Mouse (Mus musculus) megakaryocyte progenitor cell, adult 5-6 weeks (primary cell): ENCODE data around the gene Arhgef2. TPM values are rescaled to one million over a fixed set of nuclear protein-coding genes. Genes with fewer than 3 reads are reported as not detected.
"Not testable (repeated sequence)": the region's sequence is repeated elsewhere in the genome, so short reads cannot be mapped to it uniquely, and the experiment has no call there.

Source experiments
- ATAC-seq: replicated peaks from 2 replicates; pipeline ENCODE4 v1.8.0; 2016; ENCODE audit warnings: mild to moderate bottlenecking, moderate TSS enrichment, inconsistent platforms; ENCODE audit not compliant: poor library complexity
- total RNA-seq, 2 experiments: library from RNA; stranded (forward) in 1 of 2; stranded (reverse) in 1 of 2; fragments of 157-497, 149-512 nt in 1 of 2; fragments of 200-1000 nt in 1 of 2; gene quantifications; 2 replicates each; pipeline versions ENCODE4 v1.2.3 to v1.2.4; 2015 to 2017

Arhgef2 gene
- total RNA-seq (2015) = 94.1 and 112 TPM in 2 replicates
- total RNA-seq (2017) = 55.7 and 88.3 TPM in 2 replicates

- not testable (repeated sequence) for ATAC-seq
These were observed at the start of gene Arhgef2 for GRCm38 (mm10) chr3:88605666-88606065. Gene Arhgef2 (plus strand): TSS chr3:88605966.

DNA sequence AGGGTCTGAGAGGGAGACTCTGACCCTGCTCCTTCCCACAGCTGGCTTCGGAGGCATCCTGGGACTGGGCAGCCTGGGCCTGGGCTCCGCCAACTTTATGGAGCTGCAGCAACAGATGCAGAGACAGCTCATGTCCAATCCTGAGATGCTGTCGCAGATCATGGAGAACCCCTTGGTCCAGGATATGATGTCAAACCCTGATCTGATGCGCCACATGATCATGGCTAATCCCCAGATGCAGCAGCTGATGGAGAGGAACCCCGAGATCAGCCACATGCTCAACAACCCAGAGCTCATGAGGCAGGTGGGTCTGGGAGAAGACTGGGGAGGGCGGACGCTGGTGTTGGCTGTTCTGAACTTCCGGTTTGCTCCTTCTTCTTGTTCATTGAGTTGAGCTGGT lies 49.1 kb upstream of the Arhgef2 start:
- no peak for ATAC-seq

GRCm38 (mm10) chr3:88559596-88559995 lies 46.2 kb upstream of the Arhgef2 start:
- ATAC-seq = no peak

DNA sequence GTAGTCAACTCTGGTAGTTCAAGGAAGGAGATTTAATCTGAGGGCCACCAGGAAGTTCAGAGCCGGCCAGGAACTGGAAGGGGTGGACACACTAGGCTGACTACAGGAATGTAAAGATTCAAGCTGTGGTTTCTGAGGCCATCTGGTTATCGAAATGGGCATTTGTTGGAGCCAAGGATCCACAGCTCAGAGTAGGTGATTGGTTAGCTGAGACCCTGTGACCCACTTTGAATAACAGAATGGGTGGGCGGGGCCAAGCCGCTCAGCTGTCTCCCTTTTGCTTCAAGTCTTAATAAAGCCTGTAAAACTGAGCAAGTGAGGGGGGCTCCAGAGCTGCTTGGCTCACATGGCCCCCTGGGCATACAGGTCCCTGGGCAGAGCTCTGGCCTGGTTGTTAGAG lies 43.8 kb upstream of the Arhgef2 start:
- ATAC-seq = no peak; the same call in 1 of the 2 replicates

DNA sequence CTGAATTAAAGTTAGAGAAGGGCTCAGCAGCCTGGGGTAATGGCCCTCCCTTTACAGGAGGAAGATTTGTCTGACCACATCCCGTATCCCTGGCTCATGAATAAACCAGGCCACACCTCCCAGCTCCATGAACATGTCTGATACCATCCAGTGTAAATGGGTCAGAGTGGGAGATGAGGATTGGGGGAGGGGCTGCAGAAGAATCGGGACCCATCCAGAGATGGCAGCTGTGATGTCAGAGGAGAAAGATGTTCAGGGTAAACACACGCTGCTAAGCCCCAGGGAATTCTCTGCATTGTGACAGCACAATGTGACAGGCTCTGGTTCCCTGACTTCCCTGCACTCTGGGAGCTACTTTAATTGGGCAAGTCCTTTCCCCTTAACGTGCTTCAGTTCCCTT lies 42.3 kb upstream of the Arhgef2 start:
- ATAC-seq = no peak

DNA sequence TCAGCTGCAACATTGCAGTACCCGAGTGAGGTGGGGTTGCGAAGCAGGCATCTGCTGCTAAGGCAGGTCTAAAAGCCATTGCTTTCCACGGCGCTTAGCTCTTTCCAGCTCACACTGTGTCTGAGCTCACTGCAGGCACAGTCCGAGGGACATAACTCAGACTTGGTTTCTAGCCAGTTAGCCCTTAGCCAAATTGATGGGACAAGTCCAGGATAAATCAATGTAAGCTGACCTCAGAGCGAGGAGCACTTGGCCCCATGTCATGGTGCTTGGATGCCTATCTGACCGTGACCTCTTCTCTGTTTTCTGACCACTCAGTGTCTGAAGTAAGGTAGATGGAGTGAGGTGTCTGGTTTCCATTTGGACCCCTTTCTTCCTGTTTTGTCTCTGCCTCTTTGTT lies 41.8 kb upstream of the Arhgef2 start:
- ATAC-seq = no peak

DNA sequence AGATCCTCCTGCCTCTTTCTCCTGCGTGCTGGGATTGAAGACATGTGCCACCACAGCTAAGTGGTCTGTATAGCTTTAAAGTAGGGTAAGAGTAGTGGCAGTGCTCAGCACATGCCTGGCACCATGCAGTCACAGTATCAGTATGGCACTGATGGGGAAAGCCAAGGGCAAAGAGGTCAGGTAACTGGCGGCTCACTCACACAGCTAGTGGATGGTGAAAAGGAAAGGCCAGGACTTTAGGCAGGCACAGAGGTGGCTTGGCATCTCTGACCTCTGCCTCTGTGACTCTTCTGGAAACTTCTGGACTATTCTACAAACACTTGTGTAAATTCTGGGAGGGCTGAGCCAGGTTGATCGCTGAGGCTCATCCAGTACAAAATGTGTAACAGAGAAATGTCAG lies 39.6 kb upstream of the Arhgef2 start:
- ATAC-seq = no peak

GRCm38 (mm10) chr3:88566536-88567061 lies 39.2 kb upstream of the Arhgef2 start:
- no peak for ATAC-seq

DNA sequence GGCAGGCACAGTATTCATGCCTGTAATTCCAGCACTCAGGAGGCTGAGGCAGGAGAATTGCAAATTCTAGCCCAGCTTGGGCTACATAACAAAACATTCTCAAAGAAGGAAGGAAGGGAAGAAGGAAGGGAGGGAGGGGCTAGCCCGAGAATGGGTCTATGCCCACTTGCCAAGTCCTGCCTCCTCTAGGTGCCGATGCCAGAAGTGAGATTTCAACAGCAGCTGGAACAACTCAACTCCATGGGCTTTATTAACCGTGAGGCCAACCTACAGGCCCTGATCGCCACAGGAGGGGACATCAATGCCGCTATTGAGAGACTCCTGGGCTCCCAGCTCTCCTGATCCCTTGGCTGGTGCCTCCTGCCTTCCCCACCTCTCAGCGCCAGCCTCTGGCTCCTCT lies 37.9 kb upstream of the Arhgef2 start:
- no peak for ATAC-seq

DNA sequence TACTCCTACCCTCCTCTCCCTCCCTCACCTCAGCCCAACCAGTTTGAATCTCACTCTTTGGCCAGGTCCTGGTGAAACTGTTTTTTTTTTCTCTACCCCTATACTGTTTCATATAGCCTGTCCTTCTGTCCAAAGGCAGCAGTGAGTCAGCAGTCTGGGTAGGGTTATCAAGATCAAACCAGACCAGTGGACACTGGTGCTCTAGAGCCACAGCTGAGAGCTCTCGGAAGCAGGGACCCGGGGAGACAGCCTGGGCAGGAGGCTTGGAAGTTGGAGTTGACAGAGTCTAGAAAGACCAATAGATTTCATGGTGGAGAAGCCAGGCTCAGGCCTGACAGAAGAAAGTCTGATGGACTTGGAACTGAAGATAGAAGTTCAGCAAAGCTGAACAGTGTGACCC lies 37.2 kb upstream of the Arhgef2 start:
- ATAC-seq = no peak

DNA sequence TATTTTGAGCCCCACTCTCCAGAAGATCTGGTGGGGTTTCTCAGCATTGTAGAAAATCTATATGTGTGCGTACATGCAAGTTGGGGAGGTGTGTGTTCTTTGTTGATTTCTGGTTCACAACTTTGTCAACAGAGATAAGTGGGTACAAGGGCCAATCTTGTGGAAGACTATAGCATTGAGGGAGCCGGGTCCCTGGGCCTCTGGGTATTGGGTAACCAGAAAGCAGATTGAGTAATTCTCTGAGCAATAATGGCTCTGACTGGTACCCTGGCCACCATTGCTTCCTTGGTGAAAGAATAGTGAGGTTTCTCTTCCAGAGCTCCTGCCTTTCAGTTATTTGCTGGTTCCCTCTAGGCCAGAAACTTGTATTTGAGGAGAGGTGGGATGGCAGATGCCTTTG lies 36.7 kb upstream of the Arhgef2 start:
- ATAC-seq = 0 out of 2 replicates have a peak, but pooled peaks have one; percentile 52

- no peak for ATAC-seq
These were observed 36.1 kb upstream of the Arhgef2 start for GRCm38 (mm10) chr3:88569694-88570093.

- no peak for ATAC-seq
These were observed 35.4 kb upstream of the Arhgef2 start for GRCm38 (mm10) chr3:88570341-88570740.

GRCm38 (mm10) chr3:88571856-88572255 lies 33.9 kb upstream of the Arhgef2 start:
- ATAC-seq = no peak

DNA sequence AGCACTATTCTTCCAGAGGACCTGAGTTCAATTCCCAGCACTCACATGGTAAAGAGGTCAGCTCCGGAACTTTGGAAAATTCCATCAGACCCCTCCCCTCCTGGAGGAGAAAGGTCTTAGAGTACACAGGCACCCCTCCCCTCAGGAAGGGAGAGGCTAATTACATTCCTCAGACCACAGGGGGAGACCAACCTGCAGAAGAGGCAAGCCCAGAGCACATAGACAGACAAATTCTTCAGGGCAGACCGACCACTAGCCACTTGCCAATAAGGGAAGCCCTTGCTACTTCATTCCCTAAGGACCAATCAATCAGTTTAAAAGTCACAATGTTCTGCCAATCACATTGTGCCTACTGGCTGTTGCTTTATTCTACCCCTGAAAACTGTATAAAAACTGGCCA lies 32.9 kb upstream of the Arhgef2 start:
- ATAC-seq = no peak

DNA sequence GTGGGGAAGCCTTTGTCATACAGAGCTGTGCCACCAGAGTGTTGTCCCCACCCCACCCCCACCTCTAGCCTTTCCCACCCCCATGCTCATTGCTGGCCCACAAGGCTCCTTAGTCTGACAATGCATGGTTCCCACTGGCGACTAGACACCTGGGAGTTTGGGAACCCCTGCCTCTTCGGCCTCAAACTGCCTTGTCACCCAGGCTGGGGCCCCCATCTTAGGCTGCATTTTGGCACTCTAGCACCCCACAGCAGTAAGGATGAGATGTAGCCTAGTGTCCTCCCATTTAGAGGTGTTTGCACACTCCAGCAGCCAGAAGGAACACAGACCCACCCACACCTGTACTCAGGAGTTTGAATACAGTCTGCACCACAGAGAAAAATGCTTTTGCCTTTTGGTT lies 32.0 kb upstream of the Arhgef2 start:
- ATAC-seq = no peak

GRCm38 (mm10) chr3:88575540-88575939 lies 30.2 kb upstream of the Arhgef2 start, which contains the start of gene Ssr2:
Gene Ssr2 (plus strand): TSS chr3:88575876.
- no peak for ATAC-seq

GRCm38 (mm10) chr3:88577846-88578245 lies 27.9 kb upstream of the Arhgef2 start:
- not testable (repeated sequence) for ATAC-seq

DNA sequence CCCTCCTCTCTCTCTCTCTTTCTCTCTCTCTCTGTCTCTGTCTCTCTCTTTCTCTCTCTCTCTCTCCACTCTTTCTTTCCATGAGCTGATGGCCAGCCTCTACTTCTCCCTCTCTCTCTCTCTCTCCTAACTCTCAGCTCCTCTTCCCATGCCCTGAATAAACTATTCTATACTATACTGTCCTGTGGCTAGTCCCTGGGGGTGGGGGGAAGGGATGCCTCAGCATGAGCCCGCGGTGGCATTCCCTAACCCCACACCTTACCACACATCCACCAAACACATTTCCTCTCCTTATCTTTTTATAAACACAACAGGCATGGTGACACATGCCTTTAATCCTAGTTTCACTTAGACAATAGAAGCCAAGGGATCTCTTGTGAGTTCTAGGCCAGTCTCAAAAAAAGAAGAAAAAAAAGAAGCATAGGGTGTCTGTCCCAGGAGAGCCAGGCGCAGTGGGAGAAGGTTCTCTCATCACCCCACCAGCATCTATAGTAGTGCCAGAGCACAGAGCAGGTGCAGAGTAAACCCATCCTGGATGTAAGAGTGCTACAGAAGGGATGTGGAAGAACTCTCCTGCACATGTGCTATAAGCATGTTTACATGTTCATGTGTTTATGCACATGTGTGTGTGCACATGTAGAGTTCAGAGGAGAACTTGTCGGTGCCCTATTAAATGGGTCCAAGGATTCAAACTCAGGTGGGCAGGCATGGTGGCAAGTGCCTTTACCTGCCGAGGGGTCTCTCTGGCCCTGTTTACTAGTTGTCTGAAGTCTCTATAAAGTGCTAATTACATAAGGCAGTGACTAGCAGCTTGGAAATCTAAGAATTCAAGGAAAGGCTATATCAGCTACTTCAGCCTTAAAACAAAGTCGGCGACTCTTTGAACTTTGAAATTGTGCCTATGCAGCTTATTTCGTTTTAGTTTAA lies 27.0 kb upstream of the Arhgef2 start:
- ATAC-seq = no peak

GRCm38 (mm10) chr3:88579454-88580117 lies 26.2 kb upstream of the Arhgef2 start:
- peak; percentile 99 for ATAC-seq

DNA sequence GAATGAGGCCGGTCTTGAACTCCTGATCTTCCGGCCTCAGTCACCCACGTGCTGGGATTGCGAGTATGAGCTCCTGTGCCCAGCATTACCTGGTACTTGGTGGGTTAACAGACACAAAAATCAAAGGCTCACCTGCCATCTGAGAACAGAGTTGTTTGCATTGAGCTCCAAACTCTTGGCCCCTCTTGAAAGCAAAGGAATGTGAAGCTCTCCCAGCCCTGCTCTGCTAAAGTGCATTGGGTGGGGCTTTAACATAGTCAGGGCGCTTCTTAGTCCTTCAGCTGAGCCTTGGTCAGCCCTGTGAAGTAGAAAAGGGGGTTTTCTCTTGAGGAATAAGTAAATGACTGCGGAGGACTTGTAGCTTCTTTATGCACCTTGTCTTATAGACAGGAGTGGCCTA lies 20.0 kb upstream of the Arhgef2 start:
- ATAC-seq = no peak

DNA sequence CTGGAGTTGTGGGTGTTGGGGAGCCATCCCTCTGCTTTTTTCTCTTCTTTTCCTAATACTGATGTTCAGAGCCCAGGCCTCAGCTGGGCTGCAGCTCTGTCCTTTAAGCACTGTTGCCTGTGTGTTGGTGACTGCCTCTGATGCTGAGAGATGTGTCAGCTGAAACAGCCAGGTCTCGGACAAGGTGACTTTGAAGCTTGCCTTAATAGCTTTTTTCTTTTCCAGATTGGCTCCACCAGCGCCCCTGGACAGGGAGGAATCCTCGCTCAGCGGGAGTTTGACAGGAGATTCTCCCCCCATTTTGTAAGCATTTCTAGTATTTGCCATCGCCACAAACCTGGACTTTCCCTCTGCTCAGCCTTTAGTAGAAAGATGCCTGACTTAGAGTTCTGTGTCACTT lies 19.1 kb upstream of the Arhgef2 start:
- ATAC-seq = no peak
